Mouse (Mus musculus) forebrain, embryonic 16.5 days (tissue): Measurements from ENCODE around the gene Gm26558. TPM values are rescaled to one million over a fixed set of nuclear protein-coding genes. Genes with fewer than 3 reads are reported as not detected.

Experiments used
- ATAC-seq: fragments of 200-750 bp; cut with Nextera tagmentation; 2 replicates; pipeline ENCODE4 v1.8.0; 2017; ENCODE audit warnings: mild to moderate bottlenecking, moderate library complexity
- H3K27ac ChIP-seq: fragments of 300-500 bp; sonication (generic); 2 replicates; pipeline ENCODE4 v1.5.1; 2014; ENCODE audit warnings: low read length, control low read depth
- H3K27me3 ChIP-seq: fragments of 300-500 bp; sonication (generic); replicated peaks from 2 replicates; pipeline ENCODE4 v1.6.1; 2014; ENCODE audit warnings: low read length; ENCODE audit not compliant: control insufficient read depth, insufficient read depth
- H3K36me3 ChIP-seq: fragments of 300-500 bp; sonication (generic); 2 replicates; pipeline ENCODE4 v1.6.1; 2014; ENCODE audit not compliant: control insufficient read depth, insufficient read depth
- H3K4me1 ChIP-seq: fragments of 300-500 bp; sonication (generic); replicated peaks from 2 replicates; pipeline ENCODE4 v1.6.1; 2014; ENCODE audit warnings: low read length; ENCODE audit not compliant: control insufficient read depth, insufficient read depth
- H3K4me2 ChIP-seq: fragments of 300-500 bp; sonication (generic); 2 replicates; pipeline ENCODE4 v1.6.1; 2014; ENCODE audit warnings: mild to moderate bottlenecking, low read length, control low read depth
- H3K4me3 ChIP-seq: fragments of 300-500 bp; sonication (generic); replicated peaks from 2 replicates; pipeline ENCODE4 v1.5.1; 2014; ENCODE audit warnings: mild to moderate bottlenecking, low read length, control low read depth
- H3K9ac ChIP-seq: fragments of 300-500 bp; sonication (generic); replicated peaks from 2 replicates; pipeline ENCODE4 v1.6.1; 2014; ENCODE audit warnings: low read depth, low read length, control low read depth
- H3K9me3 ChIP-seq: fragments of 300-500 bp; sonication (generic); 2 replicates; pipeline ENCODE4 v1.6.1; 2016; ENCODE audit warnings: low read length; ENCODE audit not compliant: control insufficient read depth
- WGBS: fragments of 180-500 bp; shearing (Covaris S2); extraction: QIAGEN DNeasy Blood & Tissue Kit; methylation state at CpG from one replicate; pipeline ENCODE4 v1.1.7; 2014; 5-methylcytosine and 5-hydroxymethylcytosine counted together
- polyA plus RNA-seq: library from polyadenylated mRNA; unstranded; fragments of >200 nt; fragmentation: Nextera tagmentation; extraction: Ambion mirVana; gene quantifications from 2 replicates; pipeline ENCODE4 v1.2.1, GENCODE M21; 2015

Gene Gm26558
- polyA plus RNA-seq, 1 experiment from 2014 or later: 3.8 TPM

GRCm38 (mm10) chr2:70688454-70689078 lies 26.7 kb upstream of the Gm26558 start:
- Histone ChIP-seq H3K27ac (no peak overlapping the region), H3K4me1 (no peaks in the 10 kb centered on the region), H3K9me3 (no peaks in the 10 kb centered on the region), H3K9ac (no peak overlapping the region), H3K27me3 (no peaks in the 10 kb centered on the region), H3K36me3 (peaks cover 41% of the 10 kb centered on the region), H3K4me2 (no peak overlapping the region), H3K4me3 (no peak overlapping the region)
- 94% methylated on average over 21 of the region's 21 CpGs for WGBS
- ATAC-seq: no peak

GRCm38 (mm10) chr2:70682324-70682723 lies 20.4 kb upstream of the Gm26558 start:
- Histone ChIP-seq H3K36me3 (peaks cover 40% of the 10 kb centered on the region), H3K9me3 (no peaks in the 10 kb centered on the region), H3K4me3 (no peak overlapping the region), H3K4me2 (no peak overlapping the region), H3K9ac (no peak overlapping the region), H3K27me3 (no peaks in the 10 kb centered on the region), H3K4me1 (no peaks in the 10 kb centered on the region), H3K27ac (no peak overlapping the region)
- 92% methylated on average over 2 of the region's 2 CpGs for WGBS
- no peak for ATAC-seq

GRCm38 (mm10) chr2:70673445-70674126 lies 11.7 kb upstream of the Gm26558 start:
- Histone ChIP-seq H3K9me3 (no peaks in the 10 kb centered on the region), H3K4me1 (no peaks in the 10 kb centered on the region), H3K27me3 (no peaks in the 10 kb centered on the region), H3K36me3 (peaks cover 6% of the 10 kb centered on the region), H3K4me3 (no peak overlapping the region), H3K9ac (no peak overlapping the region), H3K4me2 (no peak overlapping the region), H3K27ac (no peak overlapping the region)
- 80% methylated on average over 7 of the region's 7 CpGs for WGBS
- no peak for ATAC-seq

- no peak overlapping the region for H3K4me3 ChIP-seq
- H3K27me3 ChIP-seq: no peaks in the 10 kb centered on the region
- H3K36me3 ChIP-seq: no peaks in the 10 kb centered on the region
- no peak for ATAC-seq
- H3K4me1 ChIP-seq: no peaks in the 10 kb centered on the region
- H3K4me2 ChIP-seq: no peak overlapping the region
- H3K9me3 ChIP-seq: no peaks in the 10 kb centered on the region
- 78% methylated on average over 2 of the region's 2 CpGs for WGBS
- no peak overlapping the region for H3K9ac ChIP-seq
- no peak overlapping the region for H3K27ac ChIP-seq
Observed at GRCm38 (mm10) chr2:70672476-70672875, 10.6 kb upstream of the Gm26558 start.

GRCm38 (mm10) chr2:70669896-70670295 lies 8.0 kb upstream of the Gm26558 start:
- no peak overlapping the region for H3K27ac ChIP-seq
- H3K4me3 ChIP-seq: no peak overlapping the region
- no peaks in the 10 kb centered on the region for H3K4me1 ChIP-seq
- H3K9ac ChIP-seq: no peak overlapping the region
- no peak overlapping the region for H3K4me2 ChIP-seq
- H3K27me3 ChIP-seq: no peaks in the 10 kb centered on the region
- no peak for ATAC-seq
- no peaks in the 10 kb centered on the region for H3K36me3 ChIP-seq
- no peaks in the 10 kb centered on the region for H3K9me3 ChIP-seq
- 75% methylated on average over 2 of the region's 2 CpGs for WGBS

- no peak for ATAC-seq
- no peak overlapping the region for H3K4me2 ChIP-seq
- H3K36me3 ChIP-seq: no peaks in the 10 kb centered on the region
- H3K27me3 ChIP-seq: no peaks in the 10 kb centered on the region
- no peaks in the 10 kb centered on the region for H3K9me3 ChIP-seq
- no peak overlapping the region for H3K4me3 ChIP-seq
- no peak overlapping the region for H3K27ac ChIP-seq
- no peak overlapping the region for H3K9ac ChIP-seq
- no peaks in the 10 kb centered on the region for H3K4me1 ChIP-seq
- WGBS: 82% methylated on average over 2 of the region's 2 CpGs
Observed at GRCm38 (mm10) chr2:70669241-70669640, 7.3 kb upstream of the Gm26558 start.

GRCm38 (mm10) chr2:70667016-70667415 lies 5.1 kb upstream of the Gm26558 start:
- Histone ChIP-seq H3K4me3 (no peak overlapping the region), H3K9me3 (no peaks in the 10 kb centered on the region), H3K36me3 (no peaks in the 10 kb centered on the region), H3K27ac (no peak overlapping the region), H3K4me1 (peaks cover 15% of the 10 kb centered on the region), H3K4me2 (no peak overlapping the region), H3K9ac (no peak overlapping the region), H3K27me3 (no peaks in the 10 kb centered on the region)
- ATAC-seq: no peak
- WGBS: 86% methylated on average over 7 of the region's 7 CpGs

- no peak overlapping the region for H3K4me3 ChIP-seq
- no peak for ATAC-seq
- H3K36me3 ChIP-seq: no peaks in the 10 kb centered on the region
- H3K4me1 ChIP-seq: peaks cover 21% of the 10 kb centered on the region
- H3K4me2 ChIP-seq: no peak overlapping the region
- no peaks in the 10 kb centered on the region for H3K9me3 ChIP-seq
- H3K9ac ChIP-seq: no peak overlapping the region
- no peak overlapping the region for H3K27ac ChIP-seq
- WGBS: 72% methylated on average over 5 of the region's 5 CpGs
- no peaks in the 10 kb centered on the region for H3K27me3 ChIP-seq
Observed at GRCm38 (mm10) chr2:70663764-70664163, 1.9 kb upstream of the Gm26558 start.

GRCm38 (mm10) chr2:70660887-70661714 lies 807 bp downstream of the Gm26558 start, which contains the start of gene Gorasp2:
Gene Gorasp2, plus strand, starts transcription at chr2:70661576.
- no peaks in the 10 kb centered on the region for H3K27me3 ChIP-seq
- no peaks in the 10 kb centered on the region for H3K9me3 ChIP-seq
- peak within 1 kb of the TSS; percentile 86 for H3K9ac ChIP-seq
- peak within 1 kb of the TSS; percentile 81 for H3K27ac ChIP-seq
- H3K4me2 ChIP-seq: peak within 1 kb of the TSS; percentile 79
- WGBS: 2% methylated on average over 64 of the region's 64 CpGs
- peaks cover 31% of the 10 kb centered on the region for H3K4me1 ChIP-seq
- H3K36me3 ChIP-seq: no peaks in the 10 kb centered on the region
- peak within 1 kb of the TSS; percentile 82 for H3K4me3 ChIP-seq
- peak; percentile 97 for ATAC-seq
